Mouse (Mus musculus) kidney, postnatal 25 days (tissue): ENCODE measurements at regions not wholly inside any gene's neighbourhood (a gene's known extent, or its start where the extent isn't known, plus 50 kb on each side); places are given as distances from the start of the nearest gene placed in this dataset.
A peak's percentile ranks its signal among the peaks of the same experiment; 100 is the strongest.

Source experiments
- DNase-seq, 2 experiments: peaks; one replicate each; pipeline ENCODE4 v3.0.0; 2021; ENCODE audit warnings: mixed read lengths in 2 of 2

- peak in 1 of 2 experiments; percentile 32 for DNase-seq
Measured at GRCm38 (mm10) chr14:40455631-40456030, 437.4 kb downstream of the Sh2d4b start.

GRCm38 (mm10) chr14:40450823-40451222 is 442.2 kb downstream of the Sh2d4b start:
- peak; percentile 22 to 72 for DNase-seq

- peak in 1 of 2 experiments; percentile 18 for DNase-seq
Measured at GRCm38 (mm10) chr14:40449566-40449965, 443.5 kb downstream of the Sh2d4b start.
